Mouse (Mus musculus) cerebellum, adult 2 months (tissue): ENCODE data around the gene Prr15.

Experiments used
- CTCF ChIP-seq: fragments of 200-500 bp; IDR thresholded peaks from 2 replicates; pipeline ENCODE4 v1.5.1; 2011; ENCODE audit warnings: low read depth, mild to moderate bottlenecking, control low read depth, low read length, moderate library complexity, borderline replicate concordance; ENCODE audit not compliant: insufficient read depth
- POLR2A ChIP-seq: fragments of 200-500 bp; IDR thresholded peaks from 2 replicates; pipeline ENCODE4 v1.6.1; 2011; ENCODE audit warnings: low read length, control low read depth, borderline replicate concordance; ENCODE audit not compliant: insufficient read depth

DNA sequence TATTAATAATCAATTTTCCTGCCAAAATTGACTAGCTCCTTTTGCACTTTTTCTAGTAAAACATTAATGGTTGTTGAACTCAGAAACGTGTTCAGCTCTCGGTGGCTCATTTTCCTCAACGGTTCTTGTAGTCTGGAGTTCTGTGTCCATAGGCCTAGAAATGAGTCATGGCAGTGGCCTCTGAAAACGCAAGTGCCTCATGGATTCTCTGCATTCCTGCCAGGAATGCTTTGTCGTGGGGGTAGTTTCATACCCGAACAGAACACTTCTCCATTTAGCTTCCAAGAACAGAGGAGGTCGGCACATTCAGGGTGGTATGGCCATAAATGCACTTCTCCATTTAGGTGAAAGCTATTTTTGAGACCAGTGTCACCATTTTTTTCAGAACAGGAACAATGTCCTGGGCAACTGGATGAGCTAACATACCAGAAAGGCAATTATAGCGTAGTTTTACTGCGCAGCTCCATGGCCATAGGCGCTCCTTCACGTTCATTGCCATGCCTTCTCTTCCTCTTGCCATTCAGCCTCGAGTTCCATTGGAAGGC, 41.4 kb upstream of the Prr15 start:
- TF ChIP-seq POLR2A (no peak), CTCF (no peak)
